Mouse (Mus musculus) heart, postnatal 14 days (tissue): ENCODE results near the gene Olfr951. TPM values are rescaled to one million over a fixed set of nuclear protein-coding genes. Genes with fewer than 3 reads are reported as not detected.

ENCODE experiments used
- DNase-seq, 2 experiments: peaks; one replicate each; pipeline ENCODE4 v3.0.0; 2021 to 2022
- intact Hi-C: fragments of 180-260 bp; cut with DNase I; formaldehyde crosslinking; loops from one replicate; pipeline ENCODE4 v1.15.1; 2025
- long read RNA-seq, 2 experiments: library from polyadenylated mRNA; stranded (forward); transcript quantifications; one replicate each; pipeline ENCODE4 v2.0.0; 2021
- total RNA-seq, 2 experiments: library from RNA; stranded (reverse); gene quantifications; 2 replicates each; pipeline ENCODE4 v1.2.3; 2021

The Olfr951 gene
- not detected for total RNA-seq
- long read RNA-seq, experiment 1 = 0 reads
- long read RNA-seq, experiment 2 = 0 reads

GRCm38 (mm10) chr9:39387110-39387509 lies at the start of gene Olfr951:
Olfr951 (plus strand) TSS chr9:39387410.
- intact Hi-C loops = no loop called here
- DNase-seq = no peak

GRCm38 (mm10) chr9:39427048-39427447 lies 39.8 kb downstream of the Olfr951 start, which contains the start of gene Olfr952:
Olfr952 (minus strand) TSS chr9:39427148.
- DNase-seq = no peak
- intact Hi-C loops = no loop called here

Other genes with a start within 250 kb of the Olfr951 start
- not detected for gene Olfr943, start 221.1 kb upstream of the Olfr951 start, total RNA-seq
- not detected for gene Olfr944, start 185.5 kb upstream of the Olfr951 start, total RNA-seq
- not detected for gene Olfr1537, start 137.4 kb upstream of the Olfr951 start, total RNA-seq
- gene Olfr945, start 110.6 kb upstream of the Olfr951 start, total RNA-seq = not detected
- not detected for gene Olfr948, start 61.4 kb upstream of the Olfr951 start, total RNA-seq
- not detected for gene Olfr952, start 39.7 kb downstream of the Olfr951 start, total RNA-seq
- gene Olfr954, start 69.3 kb downstream of the Olfr951 start, total RNA-seq = not detected
- gene Olfr955, start 84.5 kb downstream of the Olfr951 start, total RNA-seq = not detected
- not detected for gene Olfr44, start 106.6 kb downstream of the Olfr951 start, total RNA-seq
- gene Olfr957, start 128.4 kb downstream of the Olfr951 start, total RNA-seq = not detected
- gene Olfr958, start 166.6 kb downstream of the Olfr951 start, total RNA-seq = not detected
- not detected for gene Olfr959, start 188.2 kb downstream of the Olfr951 start, total RNA-seq
- 1 to 10 TPM in 1 of 2 experiments, under 1 TPM in 1; 0.73 to 1.4 TPM for gene AW551984, start 217.0 kb downstream of the Olfr951 start, total RNA-seq
- gene Olfr148, start 223.2 kb downstream of the Olfr951 start, total RNA-seq = not detected
- not detected for gene Olfr960, start 234.0 kb downstream of the Olfr951 start, total RNA-seq